Mouse (Mus musculus): ENCODE data around the gene Slc43a1. TPM values are rescaled to one million over a fixed set of nuclear protein-coding genes. Genes with fewer than 3 reads are reported as not detected.
A peak's percentile ranks its signal among the peaks of the same experiment; 100 is the strongest.
"Not testable (repeated sequence)": the region's sequence is repeated elsewhere in the genome, so short reads cannot be mapped to it uniquely, and the experiment has no call there.

The Slc43a1 gene
- polyA plus RNA-seq (2015; fragmentation: Nextera tagmentation; extraction: Ambion mirVana), result 1.3 and 5.0 TPM in 2 replicates

DNA sequence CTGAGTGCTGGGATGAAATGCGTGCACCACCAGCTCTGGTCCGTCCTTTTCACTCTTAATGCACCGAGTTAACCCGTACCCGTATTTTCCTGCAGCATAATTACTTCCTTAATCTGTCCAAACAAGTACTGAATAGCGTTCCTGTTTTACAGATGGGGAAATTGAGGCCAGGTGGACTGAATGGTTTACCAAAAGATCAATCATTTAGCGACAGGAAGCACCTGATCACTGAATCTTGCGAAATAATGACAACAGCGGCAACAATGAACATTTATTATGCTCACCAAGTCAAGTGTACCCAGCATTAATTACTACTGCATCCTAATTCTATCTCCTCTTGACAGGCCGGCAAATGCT is at the start of gene Slc43a1:
Gene Slc43a1 (plus strand): TSS at position 258 of the 357 bp plus-strand sequence.
- Histone ChIP-seq H3K27me3 (replicated peaks) (peaks cover 60% of the 10 kb centered on the region), H3K27ac (replicated peaks) (no peak within 1 kb of the TSS), H3K36me3 (no peaks in the 10 kb centered on the region), H3K4me3 (replicated peaks) (peak within 1 kb of the TSS; percentile 48), H3K4me2 (peak within 1 kb of the TSS; percentile 94), H3K4me1 (peaks cover 25% of the 10 kb centered on the region), H3K9me3 (replicated peaks) (no peaks in the 10 kb centered on the region), H3K9ac (replicated peaks) (peak within 1 kb of the TSS; percentile 48)
- ATAC-seq (ENCODE audit: low FRiP score), result no peak
- 15% methylated on average over 10 of the region's 10 CpGs for WGBS

DNA sequence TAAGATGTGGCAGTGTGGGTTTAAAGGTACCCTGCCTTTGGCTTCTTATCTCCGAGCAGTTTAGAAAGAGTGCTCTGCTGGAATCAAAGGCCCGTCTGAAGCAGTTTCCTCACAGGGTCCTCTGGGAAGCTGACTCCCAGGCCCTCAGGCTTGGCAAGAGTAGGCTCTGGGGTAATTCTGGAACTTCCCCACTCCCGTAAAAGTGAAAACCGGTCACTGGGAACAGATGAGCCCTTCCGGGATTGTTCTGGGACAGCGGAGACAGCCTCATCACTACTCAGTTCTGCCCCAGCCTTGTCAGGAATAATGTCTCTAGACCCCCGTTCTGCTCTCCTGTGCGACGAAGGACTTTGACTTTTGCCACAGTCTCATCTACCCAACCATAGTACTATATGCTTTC is 48.2 kb upstream of the Slc43a1 start:
- Histone ChIP-seq H3K4me2 (no peak overlapping the region), H3K4me1 (no peaks in the 10 kb centered on the region), H3K4me3 (replicated peaks) (no peak overlapping the region), H3K9me3 (replicated peaks) (no peaks in the 10 kb centered on the region), H3K9ac (replicated peaks) (no peak overlapping the region), H3K27ac (replicated peaks) (no peak overlapping the region), H3K36me3 (no peaks in the 10 kb centered on the region), H3K27me3 (replicated peaks) (no peaks in the 10 kb centered on the region)
- ATAC-seq (ENCODE audit: low FRiP score), result no peak
- 50% methylated on average over 9 of the region's 9 CpGs for WGBS

DNA sequence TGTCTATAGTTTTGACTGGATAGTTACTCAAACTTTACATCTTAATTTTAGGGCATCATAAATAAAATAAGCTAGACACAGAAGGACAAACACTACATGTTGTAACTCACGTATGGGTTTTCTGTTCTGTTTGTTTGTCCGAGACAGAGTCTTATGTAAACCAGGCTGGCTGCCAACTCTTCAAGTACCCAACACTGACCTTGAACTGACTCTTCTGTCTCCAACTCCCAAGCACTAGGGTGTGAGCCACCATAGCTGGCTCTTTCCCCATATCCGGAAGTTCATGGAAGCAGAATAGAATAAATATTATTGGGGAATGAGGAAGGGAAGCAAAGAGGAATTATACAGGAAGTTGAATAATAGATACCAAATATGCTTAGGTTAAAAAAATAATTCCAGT is 46.1 kb upstream of the Slc43a1 start:
- Histone ChIP-seq H3K4me2 (no peak overlapping the region), H3K27me3 (replicated peaks) (no peaks in the 10 kb centered on the region), H3K4me3 (replicated peaks) (no peak overlapping the region), H3K9me3 (replicated peaks) (no peaks in the 10 kb centered on the region), H3K4me1 (no peaks in the 10 kb centered on the region), H3K9ac (replicated peaks) (no peak overlapping the region), H3K27ac (replicated peaks) (no peak overlapping the region), H3K36me3 (no peaks in the 10 kb centered on the region)
- 84% methylated on average over 3 of the region's 3 CpGs for WGBS
- ATAC-seq (ENCODE audit: low FRiP score), result no peak

DNA sequence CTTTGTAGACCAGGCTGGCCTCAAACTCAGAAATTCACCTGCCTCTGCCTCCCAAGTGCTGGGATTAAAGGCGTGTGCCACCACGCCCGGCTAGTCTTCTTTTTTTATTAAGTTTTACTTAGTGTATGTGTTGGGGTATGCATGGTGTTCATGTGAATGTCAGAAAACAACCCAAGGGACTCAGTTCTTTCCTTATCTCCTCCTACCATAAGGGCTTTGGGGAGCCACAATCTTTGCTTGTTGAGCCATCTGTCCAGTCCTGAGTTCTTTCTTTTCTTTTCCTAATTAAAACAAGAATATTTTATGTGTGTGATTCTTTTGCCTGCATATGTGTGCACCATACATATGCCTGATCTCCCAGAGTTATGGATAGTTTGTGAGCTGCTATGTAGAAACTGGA is 45.5 kb upstream of the Slc43a1 start:
- Histone ChIP-seq H3K4me3 (replicated peaks) (no peak overlapping the region), H3K27me3 (replicated peaks) (no peaks in the 10 kb centered on the region), H3K36me3 (no peaks in the 10 kb centered on the region), H3K4me2 (no peak overlapping the region), H3K9ac (replicated peaks) (no peak overlapping the region), H3K4me1 (peaks cover 6% of the 10 kb centered on the region), H3K9me3 (replicated peaks) (no peaks in the 10 kb centered on the region), H3K27ac (replicated peaks) (no peak overlapping the region)
- 88% methylated on average over 3 of the region's 3 CpGs for WGBS
- ATAC-seq (ENCODE audit: low FRiP score), result no peak

DNA sequence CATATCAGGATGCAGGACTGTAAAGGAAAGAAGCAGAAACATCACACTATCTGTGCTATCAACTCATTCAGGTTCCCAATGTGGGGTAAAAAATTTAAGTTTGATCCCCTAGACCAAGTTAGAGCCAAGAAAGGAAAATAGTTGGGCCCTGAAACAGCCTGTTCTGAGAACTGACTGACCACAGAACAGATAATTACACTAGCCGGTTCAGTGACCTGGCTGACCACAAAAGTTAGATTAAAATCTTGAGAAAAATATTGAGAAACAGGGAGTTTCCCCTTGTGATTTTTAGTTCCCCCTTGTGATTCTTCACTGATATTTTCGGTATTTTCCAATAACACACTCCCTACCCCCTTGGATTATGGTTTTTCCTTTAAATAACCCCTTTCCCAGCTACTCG is 44.8 kb upstream of the Slc43a1 start:
- no peak overlapping the region for H3K9ac ChIP-seq (replicated peaks)
- H3K27me3 ChIP-seq (replicated peaks), result no peaks in the 10 kb centered on the region
- no peak overlapping the region for H3K4me3 ChIP-seq (replicated peaks)
- ATAC-seq (ENCODE audit: low FRiP score), result no peak
- no peaks in the 10 kb centered on the region for H3K9me3 ChIP-seq (replicated peaks)
- peaks cover 10% of the 10 kb centered on the region for H3K4me1 ChIP-seq
- no peaks in the 10 kb centered on the region for H3K36me3 ChIP-seq
- H3K27ac ChIP-seq (replicated peaks), result no peak overlapping the region
- no peak overlapping the region for H3K4me2 ChIP-seq
- WGBS, result 88% methylated on average over 3 of the region's 3 CpGs

DNA sequence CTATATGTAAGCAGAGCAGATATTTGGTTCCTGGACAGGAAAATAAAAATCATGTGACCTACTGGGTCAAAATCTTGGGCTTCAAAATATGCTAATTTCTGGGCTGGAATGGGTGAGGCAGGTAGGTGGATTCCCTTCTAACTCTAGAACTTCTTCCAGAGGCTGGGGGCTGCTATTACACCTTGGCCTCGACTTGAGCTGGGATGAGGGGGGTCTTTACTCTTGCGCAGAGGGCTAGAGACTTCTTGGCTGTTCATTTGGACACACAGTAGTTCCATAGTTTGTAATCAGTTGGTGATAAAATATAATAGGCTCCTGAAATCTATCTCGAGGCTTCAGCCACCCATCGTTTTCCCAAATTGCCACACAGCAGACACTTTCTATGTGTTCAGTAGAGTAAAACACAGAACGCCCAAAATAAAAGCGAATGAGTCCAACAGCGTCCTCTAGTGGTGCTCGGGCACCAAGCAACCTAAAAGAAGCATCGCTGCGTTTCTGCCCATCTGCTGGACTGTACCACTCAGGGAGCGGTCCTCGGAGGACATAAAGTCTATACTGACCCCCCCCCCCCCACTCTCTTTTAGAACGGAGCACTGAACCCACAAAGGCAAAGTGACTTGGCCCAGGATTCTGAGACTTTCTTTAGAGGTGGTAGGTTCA is 40.7 kb upstream of the Slc43a1 start:
- WGBS, result 10% methylated on average over 13 of the region's 13 CpGs
- H3K36me3 ChIP-seq, result no peaks in the 10 kb centered on the region
- H3K4me1 ChIP-seq, result peaks cover 15% of the 10 kb centered on the region
- H3K9ac ChIP-seq (replicated peaks), result peak overlapping the region; percentile 64
- H3K9me3 ChIP-seq (replicated peaks), result no peaks in the 10 kb centered on the region
- peak overlapping the region; percentile 97 for H3K4me2 ChIP-seq
- H3K27me3 ChIP-seq (replicated peaks), result no peaks in the 10 kb centered on the region
- H3K4me3 ChIP-seq (replicated peaks), result peak overlapping the region; percentile 57
- ATAC-seq (ENCODE audit: low FRiP score), result peak; percentile 72
- H3K27ac ChIP-seq (replicated peaks), result peak overlapping the region; percentile 66

DNA sequence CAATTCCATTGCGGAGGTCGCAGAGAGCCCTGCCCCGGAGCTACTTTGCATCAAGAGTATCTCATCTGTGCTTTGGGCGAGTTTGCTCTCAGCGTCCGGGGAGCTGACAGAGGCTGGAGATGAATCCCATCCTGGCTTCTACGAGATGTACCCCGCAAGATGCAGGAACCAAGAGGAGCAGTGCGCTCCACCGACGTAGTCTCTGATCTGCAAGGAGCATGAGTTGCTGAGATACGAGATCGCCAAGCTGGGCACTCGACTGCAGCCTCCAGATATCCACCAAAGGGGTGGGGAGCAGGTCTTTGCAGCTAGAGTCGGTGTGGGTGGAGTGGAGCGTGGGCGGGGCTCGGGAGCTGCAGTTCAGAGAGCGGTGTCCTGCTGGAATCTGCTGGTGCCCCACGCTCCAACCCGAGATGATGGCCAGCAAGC is 40.1 kb upstream of the Slc43a1 start, which contains the start of gene Ube2l6:
Gene Ube2l6 (plus strand): TSS at position 336 of the 429 bp plus-strand sequence.
- peak within 1 kb of the TSS; percentile 64 for H3K9ac ChIP-seq (replicated peaks)
- H3K36me3 ChIP-seq, result no peaks in the 10 kb centered on the region
- ATAC-seq (ENCODE audit: low FRiP score), result peak; percentile 77
- H3K4me1 ChIP-seq, result peaks cover 15% of the 10 kb centered on the region
- H3K27me3 ChIP-seq (replicated peaks), result no peaks in the 10 kb centered on the region
- no peaks in the 10 kb centered on the region for H3K9me3 ChIP-seq (replicated peaks)
- under 1% methylated on average over 21 of the region's 21 CpGs for WGBS
- H3K4me2 ChIP-seq, result peak within 1 kb of the TSS; percentile 97
- peak within 1 kb of the TSS; percentile 66 for H3K27ac ChIP-seq (replicated peaks)
- peak within 1 kb of the TSS; percentile 57 for H3K4me3 ChIP-seq (replicated peaks)

DNA sequence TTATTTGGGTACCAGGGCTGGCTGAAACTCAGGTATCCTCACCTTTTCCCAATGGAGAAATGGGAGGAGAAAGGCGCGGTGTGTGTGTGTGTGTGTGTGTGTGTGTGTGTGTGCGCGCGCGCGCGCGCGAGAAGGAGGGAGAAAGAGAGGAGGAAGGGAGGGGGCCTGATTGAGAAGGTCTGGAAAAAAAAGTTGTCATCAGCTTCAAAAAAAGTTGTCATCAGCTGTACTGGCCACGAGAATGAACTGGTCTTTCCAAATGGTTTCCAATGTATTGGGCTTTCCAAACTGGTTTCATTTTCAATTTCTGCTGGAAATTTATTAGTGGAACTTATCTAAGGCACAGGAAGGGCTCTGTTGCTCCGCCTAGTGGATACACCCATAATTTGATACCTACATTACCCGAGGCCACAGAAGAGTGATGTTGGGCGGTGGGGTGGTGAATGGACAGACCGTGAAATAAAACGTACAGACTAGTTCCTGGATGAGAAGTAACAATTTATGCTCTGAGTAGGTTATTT is 39.5 kb upstream of the Slc43a1 start:
- WGBS, result under 1% methylated on average over 16 of the region's 16 CpGs
- Histone ChIP-seq H3K4me2 (peak overlapping the region; percentile 97), H3K4me1 (peaks cover 15% of the 10 kb centered on the region), H3K4me3 (replicated peaks) (peak overlapping the region; percentile 57), H3K36me3 (no peaks in the 10 kb centered on the region), H3K9ac (replicated peaks) (peak overlapping the region; percentile 64), H3K27me3 (replicated peaks) (no peaks in the 10 kb centered on the region), H3K9me3 (replicated peaks) (no peaks in the 10 kb centered on the region), H3K27ac (replicated peaks) (peak overlapping the region; percentile 66; the same call in 1 of the 2 replicates)
- peak; percentile 74 for ATAC-seq (ENCODE audit: low FRiP score)

DNA sequence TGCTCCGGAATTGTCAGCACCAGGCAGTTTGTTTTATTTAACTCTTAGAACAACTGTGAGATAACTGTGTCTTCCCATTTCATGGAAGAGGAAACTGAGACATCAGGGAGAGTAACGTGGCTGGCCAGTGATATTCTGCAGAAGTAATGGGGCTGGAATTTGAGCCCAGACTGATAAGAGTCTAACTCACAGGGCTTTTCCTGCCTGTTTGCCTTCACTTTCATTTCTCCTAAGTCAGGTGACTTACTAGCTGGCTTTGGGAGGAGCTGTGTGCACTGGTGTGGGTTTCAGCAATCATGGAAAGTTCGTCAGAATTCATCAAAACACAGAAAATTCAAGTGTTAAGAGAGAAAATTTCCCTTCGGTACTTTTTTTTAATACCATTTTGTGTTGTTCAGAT is 38.3 kb upstream of the Slc43a1 start:
- Histone ChIP-seq H3K4me3 (replicated peaks) (no peak overlapping the region), H3K9me3 (replicated peaks) (no peaks in the 10 kb centered on the region), H3K36me3 (no peaks in the 10 kb centered on the region), H3K4me2 (no peak overlapping the region), H3K4me1 (peaks cover 15% of the 10 kb centered on the region), H3K27ac (replicated peaks) (no peak overlapping the region), H3K27me3 (replicated peaks) (no peaks in the 10 kb centered on the region), H3K9ac (replicated peaks) (no peak overlapping the region)
- ATAC-seq (ENCODE audit: low FRiP score), result no peak
- WGBS, result 83% methylated on average over 4 of the region's 4 CpGs

DNA sequence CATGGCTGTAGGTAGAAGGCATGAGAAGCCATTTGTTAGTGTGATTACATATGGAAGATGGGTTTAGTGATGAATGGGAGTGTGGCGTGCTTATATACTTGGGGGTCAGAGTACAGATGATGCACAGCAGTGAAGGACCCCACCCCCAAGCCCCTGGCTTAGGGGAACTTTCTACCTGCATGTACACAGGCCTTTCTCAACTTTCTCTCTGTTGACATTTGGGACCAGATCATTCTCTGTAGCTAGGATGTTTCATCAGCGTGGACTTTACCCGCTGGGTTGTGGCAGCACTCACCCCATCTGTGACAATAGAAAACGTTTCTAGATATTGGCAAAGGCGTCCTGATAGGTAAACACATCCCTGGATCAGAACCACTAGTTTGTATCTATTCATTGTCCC is 37.4 kb upstream of the Slc43a1 start:
- peaks cover 15% of the 10 kb centered on the region for H3K4me1 ChIP-seq
- H3K4me3 ChIP-seq (replicated peaks); H3K9me3 ChIP-seq (replicated peaks); H3K9ac ChIP-seq (replicated peaks); ATAC-seq (ENCODE audit: low FRiP score); H3K27me3 ChIP-seq (replicated peaks); H3K27ac ChIP-seq (replicated peaks); H3K4me2 ChIP-seq; H3K36me3 ChIP-seq: not testable (repeated sequence)
- WGBS, result 77% methylated on average over 5 of the region's 5 CpGs

DNA sequence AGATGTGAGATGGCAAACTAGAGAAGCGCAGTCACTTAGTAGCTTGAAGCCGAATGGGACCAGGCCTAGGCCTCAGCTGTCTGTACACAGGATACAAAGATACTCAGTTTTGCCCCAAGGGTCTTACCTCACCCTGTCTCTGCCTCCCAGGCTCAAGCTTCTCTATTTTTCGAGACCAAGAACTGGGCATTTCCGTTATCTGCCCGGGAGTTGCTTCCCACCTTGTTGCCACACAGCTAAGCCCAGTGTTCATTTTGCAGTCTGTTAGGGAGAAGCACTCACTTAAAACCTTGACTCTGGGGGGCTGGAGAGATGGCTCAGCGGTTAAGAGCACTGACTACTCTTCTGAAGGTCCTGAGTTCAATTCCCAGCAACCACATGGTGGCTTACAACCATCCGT is 34.7 kb upstream of the Slc43a1 start:
- Histone ChIP-seq H3K27ac (replicated peaks) (no peak overlapping the region), H3K36me3 (no peaks in the 10 kb centered on the region), H3K9ac (replicated peaks) (no peak overlapping the region), H3K9me3 (replicated peaks) (no peaks in the 10 kb centered on the region), H3K4me3 (replicated peaks) (no peak overlapping the region), H3K27me3 (replicated peaks) (no peaks in the 10 kb centered on the region), H3K4me1 (peaks cover 5% of the 10 kb centered on the region), H3K4me2 (no peak overlapping the region)
- WGBS, result 93% methylated on average over 7 of the region's 7 CpGs
- ATAC-seq (ENCODE audit: low FRiP score), result no peak

DNA sequence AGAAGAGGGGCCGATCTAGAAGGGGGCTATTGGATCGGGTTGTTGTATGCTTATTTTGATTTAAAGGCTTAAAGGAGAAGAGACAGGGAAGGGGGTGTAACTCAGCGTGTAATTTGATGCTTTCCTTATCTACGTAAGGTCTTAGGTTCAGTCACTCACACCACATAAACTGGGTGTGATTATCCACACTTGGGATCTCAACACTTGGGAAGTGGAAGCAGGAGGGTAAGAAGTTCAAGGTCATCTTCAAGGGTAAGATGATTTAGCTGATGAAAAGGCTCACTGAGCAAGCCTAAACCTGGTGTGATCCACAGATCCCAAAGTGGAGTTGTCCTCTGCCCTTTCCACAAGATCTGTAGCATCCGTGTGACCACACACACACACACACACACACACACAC is 32.1 kb upstream of the Slc43a1 start:
- Histone ChIP-seq H3K27me3 (replicated peaks) (no peaks in the 10 kb centered on the region), H3K4me2 (no peak overlapping the region), H3K27ac (replicated peaks) (no peak overlapping the region), H3K4me1 (peaks cover 5% of the 10 kb centered on the region; the same call in 1 of the 2 replicates), H3K36me3 (no peaks in the 10 kb centered on the region), H3K9ac (replicated peaks) (no peak overlapping the region), H3K4me3 (replicated peaks) (no peak overlapping the region), H3K9me3 (replicated peaks) (no peaks in the 10 kb centered on the region)
- ATAC-seq (ENCODE audit: low FRiP score), result no peak
- WGBS, result 76% methylated on average over 5 of the region's 5 CpGs

Data from neural tube, embryonic 15.5 days (tissue).